Mouse (Mus musculus) midbrain, embryonic 14.5 days (tissue): ENCODE data around the gene Tceal5. TPM values are rescaled to one million over a fixed set of nuclear protein-coding genes. Genes with fewer than 3 reads are reported as not detected.
"Not testable (repeated sequence)": the region's sequence is repeated elsewhere in the genome, so short reads cannot be mapped to it uniquely, and the experiment has no call there.

Experiments used
- ATAC-seq: fragments of 200-750 bp; cut with Nextera tagmentation; 2 replicates; pipeline ENCODE4 v1.8.0; 2017; ENCODE audit warnings: moderate number of reproducible peaks, moderate library complexity; ENCODE audit not compliant: low FRiP score, low TSS enrichment
- DNase-seq: peaks from one replicate; pipeline ENCODE4 v3.0.0-alpha.2; 2015
- H3K27ac ChIP-seq: fragments of 300-500 bp; sonication (generic); replicated peaks from 2 replicates; pipeline ENCODE4 v1.5.1; 2014; ENCODE audit warnings: mild to moderate bottlenecking, low read depth, low read length, moderate library complexity
- H3K27me3 ChIP-seq: fragments of 300-500 bp; sonication (generic); 2 replicates; pipeline ENCODE4 v1.6.1; 2014; ENCODE audit warnings: low read length, control low read depth, mixed read lengths; ENCODE audit not compliant: control insufficient read depth, insufficient read depth
- H3K36me3 ChIP-seq: fragments of 300-500 bp; sonication (generic); 2 replicates; pipeline ENCODE4 v1.6.1; 2014; ENCODE audit warnings: low read length, control low read depth; ENCODE audit not compliant: control insufficient read depth, insufficient read depth
- H3K4me1 ChIP-seq: fragments of 300-500 bp; sonication (generic); 2 replicates; pipeline ENCODE4 v1.6.1; 2014; ENCODE audit warnings: mild to moderate bottlenecking, antibody characterized with exemption, low read length, control low read depth; ENCODE audit not compliant: control insufficient read depth, insufficient read depth
- H3K4me2 ChIP-seq: fragments of 300-500 bp; sonication (generic); 2 replicates; pipeline ENCODE4 v1.6.1; 2014; ENCODE audit warnings: mild to moderate bottlenecking, low read length, moderate library complexity
- H3K4me3 ChIP-seq: fragments of 300-500 bp; sonication (generic); replicated peaks from 2 replicates; pipeline ENCODE4 v1.5.1; 2014; ENCODE audit warnings: low read depth, low read length
- H3K9ac ChIP-seq: fragments of 300-500 bp; sonication (generic); replicated peaks from 2 replicates; pipeline ENCODE4 v1.6.1; 2014; ENCODE audit warnings: mild to moderate bottlenecking, low read length, moderate library complexity
- H3K9me3 ChIP-seq: fragments of 300-500 bp; sonication (generic); 2 replicates; pipeline ENCODE4 v1.6.1; 2016; ENCODE audit warnings: low read length, control low read depth, mixed read lengths; ENCODE audit not compliant: control insufficient read depth
- WGBS: fragments of 180-500 bp; shearing (Covaris S2); extraction: QIAGEN DNeasy Blood & Tissue Kit; methylation state at CpG from one replicate; pipeline ENCODE4 v1.1.7; 2014; 5-methylcytosine and 5-hydroxymethylcytosine counted together
- polyA plus RNA-seq: library from polyadenylated mRNA; unstranded; fragments of >200 nt; fragmentation: Nextera tagmentation; extraction: Ambion mirVana; gene quantifications from 2 replicates; pipeline ENCODE4 v1.2.1, GENCODE M21; 2014

Gene Tceal5
- polyA plus RNA-seq, 1 experiment from 2014 or later = 8.0 TPM

GRCm38 (mm10) chrX:136227768-136228167 lies 24.1 kb upstream of the Tceal5 start:
- Histone ChIP-seq H3K9me3 (no peaks in the 10 kb centered on the region), H3K4me2 (no peak overlapping the region), H3K4me3 (no peak overlapping the region), H3K27ac (no peak overlapping the region), H3K4me1 (no peaks in the 10 kb centered on the region), H3K27me3 (no peaks in the 10 kb centered on the region), H3K36me3 (no peaks in the 10 kb centered on the region), H3K9ac (no peak overlapping the region)
- ATAC-seq = no peak
- DNase-seq = peak; percentile 30
- WGBS = 59% methylated on average over 5 of the region's 5 CpGs

- Histone ChIP-seq H3K27ac (no peak overlapping the region), H3K9ac (no peak overlapping the region), H3K36me3 (no peaks in the 10 kb centered on the region), H3K4me3 (no peak overlapping the region), H3K9me3 (no peaks in the 10 kb centered on the region), H3K4me1 (no peaks in the 10 kb centered on the region), H3K27me3 (no peaks in the 10 kb centered on the region), H3K4me2 (no peak overlapping the region)
- DNase-seq = no peak
- 70% methylated on average over 6 of the region's 6 CpGs for WGBS
- no peak for ATAC-seq
Observed at GRCm38 (mm10) chrX:136223714-136224113, 20.0 kb upstream of the Tceal5 start.

- no peak overlapping the region for H3K4me2 ChIP-seq
- H3K27ac ChIP-seq = no peak overlapping the region
- H3K9ac ChIP-seq = no peak overlapping the region
- H3K36me3 ChIP-seq = no peaks in the 10 kb centered on the region
- no peaks in the 10 kb centered on the region for H3K9me3 ChIP-seq
- 42% methylated on average over 1 of the region's 1 CpGs for WGBS
- no peaks in the 10 kb centered on the region for H3K4me1 ChIP-seq
- H3K4me3 ChIP-seq = no peak overlapping the region
- ATAC-seq = no peak
- DNase-seq = peak; percentile 7
- H3K27me3 ChIP-seq = no peaks in the 10 kb centered on the region
Observed at GRCm38 (mm10) chrX:136216303-136216702, 12.6 kb upstream of the Tceal5 start.

GRCm38 (mm10) chrX:136214729-136215677 lies 11.3 kb upstream of the Tceal5 start, which contains the start of the genes Tceal7 and Bex1:
Gene Tceal7 (plus strand): TSS chrX:136214779.
Gene Bex1 (minus strand): TSS chrX:136215513.
- Histone ChIP-seq H3K4me2 (peak within 1 kb of the TSS; percentile 45), H3K4me3 (peak within 1 kb of the TSS; percentile 34), H3K9ac (peak within 1 kb of the TSS; percentile 31; the same call in 1 of the 2 replicates)
- DNase-seq = peak; percentile 10
- H3K4me1 ChIP-seq, H3K27me3 ChIP-seq, H3K36me3 ChIP-seq, H3K9me3 ChIP-seq, H3K27ac ChIP-seq: not testable (repeated sequence)
- peak; percentile 95 for ATAC-seq
- WGBS = 28% methylated on average over 17 of the region's 67 CpGs

- no peak for DNase-seq
- H3K4me2 ChIP-seq = no peak overlapping the region
- H3K9me3 ChIP-seq = no peaks in the 10 kb centered on the region
- H3K27ac ChIP-seq = no peak overlapping the region
- H3K4me1 ChIP-seq = no peaks in the 10 kb centered on the region
- H3K27me3 ChIP-seq = no peaks in the 10 kb centered on the region
- ATAC-seq = no peak
- 74% methylated on average over 2 of the region's 2 CpGs for WGBS
- H3K4me3 ChIP-seq = no peak overlapping the region
- H3K36me3 ChIP-seq = no peaks in the 10 kb centered on the region
- H3K9ac ChIP-seq = no peak overlapping the region
Observed at GRCm38 (mm10) chrX:136213396-136213795, 9.7 kb upstream of the Tceal5 start.

- no peak for ATAC-seq
- Histone ChIP-seq H3K9ac (no peak overlapping the region), H3K4me1 (no peaks in the 10 kb centered on the region), H3K36me3 (no peaks in the 10 kb centered on the region), H3K9me3 (no peaks in the 10 kb centered on the region), H3K4me2 (no peak overlapping the region), H3K4me3 (no peak overlapping the region), H3K27me3 (no peaks in the 10 kb centered on the region; the same call in 1 of the 2 replicates), H3K27ac (no peak overlapping the region)
- no peak for DNase-seq
- WGBS = 85% methylated on average over 6 of the region's 6 CpGs
Observed at GRCm38 (mm10) chrX:136204406-136204805, 730 bp upstream of the Tceal5 start.

- ATAC-seq = peak; percentile 11; the same call in 1 of the 2 replicates
- DNase-seq = no peak
- peak overlapping the region; percentile 46 for H3K4me3 ChIP-seq
- peak overlapping the region; percentile 73 for H3K27ac ChIP-seq
- peak overlapping the region; percentile 55 for H3K4me2 ChIP-seq
- H3K9me3 ChIP-seq = no peaks in the 10 kb centered on the region
- H3K36me3 ChIP-seq = no peaks in the 10 kb centered on the region
- peak overlapping the region; percentile 54 for H3K9ac ChIP-seq
- WGBS = 22% methylated on average over 7 of the region's 7 CpGs
- H3K27me3 ChIP-seq = no peaks in the 10 kb centered on the region; the same call in 1 of the 2 replicates
- no peaks in the 10 kb centered on the region for H3K4me1 ChIP-seq
Observed at GRCm38 (mm10) chrX:136203257-136203656, 419 bp downstream of the Tceal5 start.

GRCm38 (mm10) chrX:136196873-136197272 lies 6.8 kb downstream of the Tceal5 start:
- Histone ChIP-seq H3K9me3 (no peaks in the 10 kb centered on the region), H3K36me3 (no peaks in the 10 kb centered on the region), H3K27ac (no peak overlapping the region), H3K4me1 (no peaks in the 10 kb centered on the region), H3K4me3 (no peak overlapping the region), H3K4me2 (no peak overlapping the region), H3K27me3 (no peaks in the 10 kb centered on the region), H3K9ac (no peak overlapping the region)
- ATAC-seq (no peak), DNase-seq (peak; percentile 21)
- WGBS = 48% methylated on average over 1 of the region's 1 CpGs
